Mouse (Mus musculus): ENCODE measurements around the gene Elmo2.

DNA sequence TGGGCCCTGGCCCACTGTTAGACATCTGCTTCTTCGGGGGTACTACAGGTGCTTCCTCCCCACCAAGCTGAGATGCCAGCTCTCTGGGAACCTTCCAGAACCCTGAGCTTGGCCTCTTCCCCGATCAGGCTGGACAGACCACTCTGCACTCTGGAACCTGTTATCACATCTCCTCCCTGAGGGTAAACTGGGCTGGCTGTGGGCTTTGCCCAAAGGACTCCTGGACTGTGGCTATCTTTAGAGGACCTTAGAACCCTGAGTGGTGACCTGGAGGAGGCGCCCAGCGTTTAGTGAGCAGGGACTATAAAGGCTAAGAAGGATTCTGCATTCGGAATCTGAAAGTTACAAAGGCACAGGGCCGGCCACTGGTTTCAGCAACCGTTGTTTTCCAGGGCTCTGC is 41.9 kb downstream of the Elmo2 start:
- TF ChIP-seq CTCF (IDR thresholded peaks at IDR 0.05; ENCODE audit: extremely low read depth, insufficient read depth, low read length) (no peak), POLR2A (IDR thresholded peaks at IDR 0.05; ENCODE audit: extremely low read depth, insufficient read depth, low read length) (no peak)

Measured in cortical plate, adult 2 months (tissue).